Comparison of ENCODE assay signal across 21 mouse cellular contexts in genomic region chr11:91097552-91097951, GRCm38 (mm10).
DNase-seq lines count a peak whose midpoint lies in the region; ATAC-seq lines count a peak whose summit lies in the region.
"Had no signal": no experiment of that assay in that cellular context is flagged by ENCODE, and none has a peak within 500 bp of the region (broad histone marks: within the 10 kb centered on the region; RNA-seq: fewer than 3 reads in every experiment).

No protein-coding gene starts in this region.

- peak; percentile 53 for DNase-seq in forebrain, embryonic 14.5 days (ENCODE audit: low spot score)
- no peak for DNase-seq in forebrain, embryonic 11.5 days (ENCODE audit: low spot score)
- peak; percentile 2 for DNase-seq in kidney, adult 9 months
- no peak for DNase-seq in kidney, adult 18-20 months
- DNase-seq in 416B (ENCODE audit: low read depth): peak; percentile 32
- DNase-seq in brain, embryonic 18.5 days (ENCODE audit: low read depth, low spot score): peak; percentile 6
- DNase-seq in heart, postnatal 14 days: no peak
- DNase-seq: adrenal gland, adult 2 months; B cell, adult 2 months; cerebellum, adult 9-11 months; gastrocnemius, postnatal 36 days; kidney, postnatal 25 days; lung, adult 18-20 months; thymus, adult 2 months had no signal

- intact Hi-C loops in heart, postnatal 14 days (cut with DNase I): no loop called here

- no peak overlapping the region for H3K9ac ChIP-seq in forebrain, embryonic 14.5 days (ENCODE audit: low read length)
- H3K9ac ChIP-seq in forebrain, embryonic 11.5 days (ENCODE audit: low read length): no peak overlapping the region
- H3K9ac ChIP-seq: embryonic facial prominence, embryonic 15.5 days; neural tube, embryonic 13.5 days; stomach, embryonic 15.5 days had no signal

- 0 out of 2 replicates have a peak, but pooled peaks cover 2% of the 10 kb centered on the region for H3K27me3 ChIP-seq in forebrain, embryonic 14.5 days (replicated peaks; ENCODE audit: control insufficient read depth, insufficient read depth, low read length)
- H3K27me3 ChIP-seq in forebrain, embryonic 11.5 days (ENCODE audit: control insufficient read depth, insufficient read depth, low read length): no peaks in the 10 kb centered on the region
- H3K27me3 ChIP-seq: embryonic facial prominence, embryonic 15.5 days; neural tube, embryonic 13.5 days; stomach, embryonic 15.5 days had no signal

- no peak overlapping the region for H3K4me2 ChIP-seq in forebrain, embryonic 14.5 days (ENCODE audit: low read length)
- H3K4me2 ChIP-seq in forebrain, embryonic 11.5 days (ENCODE audit: low read depth, low read length, severe bottlenecking): no peak overlapping the region
- H3K4me2 ChIP-seq: embryonic facial prominence, embryonic 15.5 days; neural tube, embryonic 13.5 days; stomach, embryonic 15.5 days had no signal

- H3K4me3 ChIP-seq in forebrain, embryonic 14.5 days (ENCODE audit: low read depth, low read length): no peak overlapping the region
- H3K4me3 ChIP-seq in forebrain, embryonic 11.5 days (ENCODE audit: low read depth, low read length): no peak overlapping the region
- H3K4me3 ChIP-seq: embryonic facial prominence, embryonic 15.5 days; left cerebral cortex, adult 2 months; limb, embryonic 10.5 days; midbrain, embryonic 10.5 days; neural tube, embryonic 13.5 days; stomach, embryonic 15.5 days had no signal

- no peaks in the 10 kb centered on the region for H3K36me3 ChIP-seq in forebrain, embryonic 14.5 days (ENCODE audit: control insufficient read depth, insufficient read depth, low read length)
- H3K36me3 ChIP-seq in forebrain, embryonic 11.5 days (ENCODE audit: control insufficient read depth, insufficient read depth, low read length): no peaks in the 10 kb centered on the region
- H3K36me3 ChIP-seq: embryonic facial prominence, embryonic 15.5 days; limb, embryonic 10.5 days; midbrain, embryonic 10.5 days; neural tube, embryonic 13.5 days; stomach, embryonic 15.5 days had no signal

- peaks cover 5% of the 10 kb centered on the region; the same call in 1 of the 2 replicates for H3K4me1 ChIP-seq in forebrain, embryonic 14.5 days (ENCODE audit: control insufficient read depth, insufficient read depth, low read length)
- 0 out of 2 replicates have a peak, but pooled peaks cover 4% of the 10 kb centered on the region for H3K4me1 ChIP-seq in forebrain, embryonic 11.5 days (replicated peaks; ENCODE audit: control insufficient read depth, insufficient read depth, low read length)
- H3K4me1 ChIP-seq: embryonic facial prominence, embryonic 15.5 days; midbrain, embryonic 10.5 days; neural tube, embryonic 13.5 days; stomach, embryonic 15.5 days had no signal

- no peak overlapping the region for H3K27ac ChIP-seq in forebrain, embryonic 14.5 days (ENCODE audit: low read depth, low read length)
- H3K27ac ChIP-seq in forebrain, embryonic 11.5 days (ENCODE audit: low read depth, low read length): no peak overlapping the region
- H3K27ac ChIP-seq: embryonic facial prominence, embryonic 15.5 days; left cerebral cortex, adult 2 months; limb, embryonic 10.5 days; macrophage; midbrain, embryonic 10.5 days; stomach, embryonic 15.5 days had no signal

- H3K9me3 ChIP-seq in forebrain, embryonic 14.5 days (replicated peaks; ENCODE audit: control insufficient read depth, low read length): no peaks in the 10 kb centered on the region
- no peaks in the 10 kb centered on the region for H3K9me3 ChIP-seq in forebrain, embryonic 11.5 days (ENCODE audit: control insufficient read depth, low read length)
- H3K9me3 ChIP-seq: embryonic facial prominence, embryonic 15.5 days; limb, embryonic 10.5 days; midbrain, embryonic 10.5 days; neural tube, embryonic 13.5 days; stomach, embryonic 15.5 days had no signal

- no peak for ATAC-seq in forebrain, embryonic 14.5 days
- ATAC-seq in forebrain, embryonic 11.5 days (replicated peaks; ENCODE audit: low FRiP score): no peak

- 39% methylated on average over 3 of the region's 3 CpGs for WGBS in forebrain, embryonic 14.5 days
- WGBS in forebrain, embryonic 11.5 days: 61% methylated on average over 3 of the region's 3 CpGs

Comparison
In these comparisons a context has a peak if more than half of its experiments do, and no peak if none do; other contexts are left out.
1. DNase-seq: peak in forebrain, embryonic 14.5 days (single experiment), kidney, adult 9 months (single experiment), 416B (single experiment) and brain, embryonic 18.5 days (single experiment); none in forebrain, embryonic 11.5 days (single experiment), kidney, adult 18-20 months (single experiment) and heart, postnatal 14 days (0 of 2).